10 mouse cellular contexts compared by ENCODE assay signal in the genomic region with DNA sequence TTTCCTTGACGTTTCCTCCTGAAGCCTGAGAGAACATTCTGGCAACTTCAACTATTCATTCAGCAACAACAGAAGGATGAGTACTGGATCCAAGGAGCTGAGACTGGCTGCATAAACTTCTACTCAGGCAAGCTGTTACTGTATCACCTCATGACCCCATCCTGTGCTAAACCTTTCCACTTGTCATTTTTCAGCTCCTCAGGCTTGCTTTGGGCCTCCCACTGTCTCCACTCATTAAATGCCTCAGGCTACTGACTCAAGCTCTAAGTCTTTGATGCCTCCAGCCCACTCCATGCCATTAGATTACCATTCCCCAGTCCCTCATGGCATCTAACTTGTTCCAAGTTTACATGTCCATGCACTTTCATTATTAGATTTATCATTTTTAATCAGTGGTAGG. TPM values are rescaled to one million over a fixed set of nuclear protein-coding genes. Genes with fewer than 3 reads are reported as not detected.
DNase-seq lines count a peak whose midpoint lies in the region; ATAC-seq lines count a peak whose summit lies in the region.
"Had no signal": no experiment of that assay in that cellular context is flagged by ENCODE, and none has a peak within 500 bp of the region (broad histone marks: within the 10 kb centered on the region; RNA-seq: fewer than 3 reads in every experiment).

No protein-coding gene starts in this region.

- no peak for DNase-seq in heart, adult 18-20 months
- DNase-seq in spleen, postnatal 14 days (ENCODE audit: low spot score in 2 of 2): no peak
- DNase-seq in gastrocnemius, postnatal 4 days (ENCODE audit: low spot score in 2 of 2): no peak
- no peak for DNase-seq in frontal cortex, postnatal 14 days (ENCODE audit: low spot score in 2 of 2)
- DNase-seq: gastrocnemius, postnatal 36 days had no signal

- H3K9me3 ChIP-seq in heart, embryonic 14.5 days (ENCODE audit: control insufficient read depth, low read length): no peaks in the 10 kb centered on the region
- no peaks in the 10 kb centered on the region for H3K9me3 ChIP-seq in neural tube, embryonic 13.5 days
- H3K9me3 ChIP-seq in neural tube, embryonic 15.5 days (replicated peaks): no peaks in the 10 kb centered on the region
- no peaks in the 10 kb centered on the region for H3K9me3 ChIP-seq in liver, embryonic 12.5 days (replicated peaks)

- H3K9ac ChIP-seq in heart, embryonic 14.5 days (ENCODE audit: low read length): no peak overlapping the region
- H3K9ac ChIP-seq in neural tube, embryonic 13.5 days: no peak overlapping the region
- no peak overlapping the region for H3K9ac ChIP-seq in neural tube, embryonic 15.5 days (replicated peaks)
- H3K9ac ChIP-seq in liver, embryonic 12.5 days: no peak overlapping the region

- H3K4me1 ChIP-seq in heart, embryonic 14.5 days (ENCODE audit: control insufficient read depth in 2 of 2, insufficient read depth in 2 of 2, low read length in 2 of 2): peaks cover 0 to 13% of the 10 kb centered on the region in 2 experiments; a peak in 3 of 4 replicates
- H3K4me1 ChIP-seq in neural tube, embryonic 13.5 days (replicated peaks): peaks cover 3% of the 10 kb centered on the region
- peaks cover 6% of the 10 kb centered on the region; the same call in 1 of the 2 replicates for H3K4me1 ChIP-seq in neural tube, embryonic 15.5 days
- peaks cover 14% of the 10 kb centered on the region for H3K4me1 ChIP-seq in liver, embryonic 12.5 days

- H3K36me3 ChIP-seq in heart, embryonic 14.5 days (ENCODE audit: control insufficient read depth, insufficient read depth, low read length): no peaks in the 10 kb centered on the region
- H3K36me3 ChIP-seq in neural tube, embryonic 13.5 days: no peaks in the 10 kb centered on the region
- no peaks in the 10 kb centered on the region for H3K36me3 ChIP-seq in neural tube, embryonic 15.5 days
- H3K36me3 ChIP-seq in liver, embryonic 12.5 days: no peaks in the 10 kb centered on the region

- no peak overlapping the region for H3K27ac ChIP-seq in heart, embryonic 14.5 days (replicated peaks in 1 of 2; ENCODE audit: control insufficient read depth in 1 of 2, insufficient read depth in 1 of 2, low read depth in 2 of 2, low read length in 2 of 2)
- H3K27ac ChIP-seq in neural tube, embryonic 13.5 days (replicated peaks): no peak overlapping the region
- no peak overlapping the region for H3K27ac ChIP-seq in neural tube, embryonic 15.5 days (replicated peaks)
- H3K27ac ChIP-seq in liver, embryonic 12.5 days: no peak overlapping the region
- H3K27ac ChIP-seq: layer of hippocampus, adult 2 months had no signal

- H3K4me2 ChIP-seq in heart, embryonic 14.5 days (ENCODE audit: low read length): peak overlapping the region; percentile 72
- H3K4me2 ChIP-seq in neural tube, embryonic 13.5 days: peak overlapping the region; percentile 99; the same call in 1 of the 2 replicates
- H3K4me2 ChIP-seq in neural tube, embryonic 15.5 days: no peak overlapping the region; the same call in 1 of the 2 replicates
- peak overlapping the region; percentile 95 for H3K4me2 ChIP-seq in liver, embryonic 12.5 days

- H3K27me3 ChIP-seq in heart, embryonic 14.5 days (ENCODE audit: control insufficient read depth, insufficient read depth, low read length): no peaks in the 10 kb centered on the region
- H3K27me3 ChIP-seq in neural tube, embryonic 13.5 days: peaks cover 64% of the 10 kb centered on the region
- H3K27me3 ChIP-seq in neural tube, embryonic 15.5 days (replicated peaks): peaks cover 24% of the 10 kb centered on the region
- 0 out of 2 replicates have a peak, but pooled peaks cover 3% of the 10 kb centered on the region for H3K27me3 ChIP-seq in liver, embryonic 12.5 days (replicated peaks)

- WGBS in heart, embryonic 14.5 days: 78% methylated on average over 1 of the region's 1 CpGs
- WGBS in neural tube, embryonic 13.5 days: 92% methylated on average over 1 of the region's 1 CpGs
- WGBS in neural tube, embryonic 15.5 days: 84% methylated on average over 1 of the region's 1 CpGs
- WGBS in liver, embryonic 12.5 days (ENCODE audit: insufficient replicate concordance): 68% methylated on average over 1 of the region's 1 CpGs

- ATAC-seq in heart, embryonic 14.5 days (ENCODE audit: insufficient number of reproducible peaks, insufficient read depth, low FRiP score, low read depth): no peak
- no peak for ATAC-seq in neural tube, embryonic 13.5 days (ENCODE audit: low read depth)
- no peak for ATAC-seq in neural tube, embryonic 15.5 days (ENCODE audit: low FRiP score)
- no peak for ATAC-seq in liver, embryonic 12.5 days

- H3K4me3 ChIP-seq in heart, embryonic 14.5 days (ENCODE audit: control insufficient read depth in 1 of 2, insufficient read depth in 1 of 2, low read depth in 1 of 2, low read length in 2 of 2): no peak overlapping the region
- H3K4me3 ChIP-seq in neural tube, embryonic 13.5 days: no peak overlapping the region
- no peak overlapping the region for H3K4me3 ChIP-seq in neural tube, embryonic 15.5 days (replicated peaks)
- H3K4me3 ChIP-seq in liver, embryonic 12.5 days: no peak overlapping the region

RNA-seq across cellular contexts. Expression of gene Cdca7l, which starts 38.6 kb away (rescaled TPM):
- polyA plus RNA-seq in heart, embryonic 14.5 days (2014; fragmentation: Nextera tagmentation; extraction: Ambion mirVana): 9.7 and 10.1 TPM in 2 replicates
- total RNA-seq in heart, adult 18-20 months (2021): under 1 TPM; 0.22 to 0.33 TPM
- polyA plus RNA-seq in neural tube, embryonic 13.5 days (2015; fragmentation: Nextera tagmentation; extraction: Ambion mirVana): 3.3 and 5.4 TPM in 2 replicates
- 4.3 and 12.7 TPM in 2 replicates for polyA plus RNA-seq in neural tube, embryonic 15.5 days (2015; fragmentation: Nextera tagmentation; extraction: Ambion mirVana)
- 34.8 and 35.2 TPM in 2 replicates for polyA plus RNA-seq in liver, embryonic 12.5 days (2016; fragmentation: Nextera tagmentation; extraction: Ambion mirVana)
- 1 to 10 TPM; 8.1 to 8.6 TPM for total RNA-seq in gastrocnemius, postnatal 4 days (2021)
